Mouse (Mus musculus): ENCODE results near the gene Gpatch2l. TPM values are rescaled to one million over a fixed set of nuclear protein-coding genes. Genes with fewer than 3 reads are reported as not detected.

Gpatch2l gene
- polyA plus RNA-seq, 1 experiment = 10.7 TPM

GRCm38 (mm10) chr12:86331248-86331647, 89.6 kb downstream of the Gpatch2l start:
- Histone ChIP-seq H3K27me3 (ENCODE audit: control insufficient read depth, insufficient read depth, low read length) (no peaks in the 10 kb centered on the region), H3K4me1 (ENCODE audit: control insufficient read depth, insufficient read depth, insufficient read length) (no peaks in the 10 kb centered on the region), H3K27ac (ENCODE audit: insufficient read depth, low read length) (no peak overlapping the region), H3K36me3 (ENCODE audit: control insufficient read depth, insufficient read depth, low read length) (no peaks in the 10 kb centered on the region), H3K4me3 (ENCODE audit: extremely low read depth, insufficient read depth, insufficient read length) (no peak overlapping the region)
- 91% methylated on average over 10 of the region's 10 CpGs for WGBS
- TF ChIP-seq CTCF (IDR thresholded peaks at IDR 0.05; ENCODE audit: extremely low read depth, insufficient read depth, insufficient read length, insufficient replicate concordance) (no peak), POLR2A (IDR thresholded peaks at IDR 0.05; ENCODE audit: low read depth, low read length) (no peak)
- DNase-seq (ENCODE audit: low read depth in 1 of 2, low spot score in 2 of 2) = no peak

GRCm38 (mm10) chr12:86336209-86336608, 94.6 kb downstream of the Gpatch2l start:
- Histone ChIP-seq H3K4me1 (ENCODE audit: control insufficient read depth, insufficient read depth, insufficient read length) (no peaks in the 10 kb centered on the region), H3K27me3 (ENCODE audit: control insufficient read depth, insufficient read depth, low read length) (no peaks in the 10 kb centered on the region), H3K36me3 (ENCODE audit: control insufficient read depth, insufficient read depth, low read length) (no peaks in the 10 kb centered on the region), H3K4me3 (ENCODE audit: extremely low read depth, insufficient read depth, insufficient read length) (no peak overlapping the region), H3K27ac (ENCODE audit: insufficient read depth, low read length) (no peak overlapping the region)
- TF ChIP-seq CTCF (IDR thresholded peaks at IDR 0.05; ENCODE audit: extremely low read depth, insufficient read depth, insufficient read length, insufficient replicate concordance) = no peak
- no peak for TF ChIP-seq POLR2A (IDR thresholded peaks at IDR 0.05; ENCODE audit: low read depth, low read length)
- WGBS = 92% methylated on average over 3 of the region's 3 CpGs
- DNase-seq (ENCODE audit: low read depth in 1 of 2, low spot score in 2 of 2) = no peak

GRCm38 (mm10) chr12:86336887-86337286, 95.2 kb downstream of the Gpatch2l start:
- WGBS = 36% methylated on average over 7 of the region's 7 CpGs
- H3K36me3 ChIP-seq (ENCODE audit: control insufficient read depth, insufficient read depth, low read length) = no peaks in the 10 kb centered on the region
- H3K27me3 ChIP-seq (ENCODE audit: control insufficient read depth, insufficient read depth, low read length) = no peaks in the 10 kb centered on the region
- DNase-seq (ENCODE audit: low read depth in 1 of 2, low spot score in 2 of 2) = no peak
- TF ChIP-seq POLR2A (IDR thresholded peaks at IDR 0.05; ENCODE audit: low read depth, low read length) = no peak
- TF ChIP-seq CTCF (IDR thresholded peaks at IDR 0.05; ENCODE audit: extremely low read depth, insufficient read depth, insufficient read length, insufficient replicate concordance) = no peak
- no peak overlapping the region for H3K4me3 ChIP-seq (ENCODE audit: extremely low read depth, insufficient read depth, insufficient read length)
- H3K27ac ChIP-seq (ENCODE audit: insufficient read depth, low read length) = no peak overlapping the region
- H3K4me1 ChIP-seq (ENCODE audit: control insufficient read depth, insufficient read depth, insufficient read length) = no peaks in the 10 kb centered on the region

Other genes starting within 250 kb of the Gpatch2l start
- 2.8 and 3.2 TPM in 2 replicates for gene Tgfb3, start 162.8 kb upstream of the Gpatch2l start, polyA plus RNA-seq (2012; rRNA removed)
- gene Ift43, start 159.3 kb upstream of the Gpatch2l start, polyA plus RNA-seq (2012; rRNA removed) = 2.6 and 4.0 TPM in 2 replicates
- gene Esrrb, start 119.3 kb downstream of the Gpatch2l start, polyA plus RNA-seq (2012; rRNA removed) = 0.05 TPM in 1 of 2 replicates, not detected in the other

Measured in spleen, adult 2 months (tissue).